In genomic region chr8:71660325-71661120, GRCm38 (mm10) we compare ENCODE assay signal across 8 mouse cellular contexts. TPM values are rescaled to one million over a fixed set of nuclear protein-coding genes. Genes with fewer than 3 reads are reported as not detected.
DNase-seq lines count a peak whose midpoint lies in the region; ATAC-seq and TF ChIP-seq lines count a peak whose summit lies in the region.

No protein-coding gene starts in this region.

- no peak overlapping the region for H3K4me3 ChIP-seq in left cerebral cortex, adult 2 months

- TF ChIP-seq CTCF in left cerebral cortex, adult 2 months (IDR thresholded peaks at IDR 0.05), result peak; percentile 97

- DNase-seq in WW6 (ENCODE audit: low read depth, low spot score), result peak; percentile 73
- peak; percentile 93 to 96 for DNase-seq in cerebellum, postnatal 25 days
- DNase-seq in frontal cortex, postnatal 36 days (ENCODE audit: low spot score in 2 of 2), result peak; percentile 75 to 91
- DNase-seq in hindlimb bud, embryonic 11.5 days (ENCODE audit: extremely low spot score, low read depth, low spot score), result peak; percentile 58
- peak; percentile 84 to 87 for DNase-seq in left cerebral cortex, adult 2 months (ENCODE audit: extremely low spot score in 1 of 2, low spot score in 2 of 2)
- peak; percentile 89 to 91 for DNase-seq in right cerebral cortex, adult 2 months (ENCODE audit: low spot score in 2 of 2)
- peak; percentile 84 for DNase-seq in urinary bladder, postnatal 14 days (ENCODE audit: low spot score)

- ATAC-seq in megakaryocyte progenitor cell, adult 5-6 weeks (replicated peaks; ENCODE audit: poor library complexity), result peak; percentile 69

- no peak overlapping the region for H3K27ac ChIP-seq in left cerebral cortex, adult 2 months

- intact Hi-C loops in left cerebral cortex, adult 2 months (cut with DNase I), result loop anchor here (1.0 kb wide), 1 partner anchor 99 kb away; no protein-coding TSS in a partner anchor

RNA-seq across cellular contexts. Expression of gene Unc13a, which starts 11.0 kb away (rescaled TPM):
- 100 to 1,000 TPM; 313 to 351 TPM for total RNA-seq in left cerebral cortex, adult 2 months (2021)
- total RNA-seq in megakaryocyte progenitor cell, adult 5-6 weeks (2015), result 0.64 and 1.8 TPM in 2 replicates
- total RNA-seq in megakaryocyte progenitor cell, adult 5-6 weeks (2017), result 0.79 and 0.98 TPM in 2 replicates

RNA-seq across cellular contexts. Expression of gene Jak3, which starts 15.6 kb away (rescaled TPM):
- 1 to 10 TPM; 5.5 to 5.8 TPM for total RNA-seq in left cerebral cortex, adult 2 months (2021)
- total RNA-seq in megakaryocyte progenitor cell, adult 5-6 weeks (2015), result 9.3 and 11.8 TPM in 2 replicates
- 7.7 and 9.9 TPM in 2 replicates for total RNA-seq in megakaryocyte progenitor cell, adult 5-6 weeks (2017)

RNA-seq across cellular contexts. Expression of gene Insl3, which starts 28.5 kb away (rescaled TPM):
- 1 to 10 TPM; 1.2 to 4.7 TPM for total RNA-seq in left cerebral cortex, adult 2 months (2021)
- total RNA-seq in megakaryocyte progenitor cell, adult 5-6 weeks (2015), result 7.1 and 7.2 TPM in 2 replicates
- total RNA-seq in megakaryocyte progenitor cell, adult 5-6 weeks (2017), result 1.2 and 1.8 TPM in 2 replicates

RNA-seq across cellular contexts. Expression of gene B3gnt3, which starts 41.1 kb away (rescaled TPM):
- total RNA-seq in left cerebral cortex, adult 2 months (2021), result under 1 TPM; 0.68 to 0.79 TPM
- total RNA-seq in megakaryocyte progenitor cell, adult 5-6 weeks (2015), result 0.15 and 0.54 TPM in 2 replicates
- total RNA-seq in megakaryocyte progenitor cell, adult 5-6 weeks (2017), result 0.12 and 0.34 TPM in 2 replicates

RNA-seq across cellular contexts. Expression of gene Colgalt1, which starts 49.7 kb away (rescaled TPM):
- 10 to 100 TPM; 47.2 to 50.9 TPM for total RNA-seq in left cerebral cortex, adult 2 months (2021)
- 54.0 and 63.0 TPM in 2 replicates for total RNA-seq in megakaryocyte progenitor cell, adult 5-6 weeks (2015)
- 62.0 and 67.2 TPM in 2 replicates for total RNA-seq in megakaryocyte progenitor cell, adult 5-6 weeks (2017)

Comparison
In these comparisons a context has a peak if more than half of its experiments do, and no peak if none do; other contexts are left out.
1. RNA of gene Unc13a, which starts 11.0 kb away (total RNA-seq): 313 to 351 TPM in left cerebral cortex, adult 2 months; 0.64 to 1.8 TPM in megakaryocyte progenitor cell, adult 5-6 weeks; every median in the first group is over 100 times any median in the second.
2. Peak in every context shown above with its lines, with median percentiles within 50 percentile points of each other: DNase-seq.